Mouse (Mus musculus): Measurements from ENCODE around the gene Kcnt1. TPM values are rescaled to one million over a fixed set of nuclear protein-coding genes. Genes with fewer than 3 reads are reported as not detected.

Gene Kcnt1
- polyA plus RNA-seq, 1 experiment from 2014 or later = 0.07 TPM

DNA sequence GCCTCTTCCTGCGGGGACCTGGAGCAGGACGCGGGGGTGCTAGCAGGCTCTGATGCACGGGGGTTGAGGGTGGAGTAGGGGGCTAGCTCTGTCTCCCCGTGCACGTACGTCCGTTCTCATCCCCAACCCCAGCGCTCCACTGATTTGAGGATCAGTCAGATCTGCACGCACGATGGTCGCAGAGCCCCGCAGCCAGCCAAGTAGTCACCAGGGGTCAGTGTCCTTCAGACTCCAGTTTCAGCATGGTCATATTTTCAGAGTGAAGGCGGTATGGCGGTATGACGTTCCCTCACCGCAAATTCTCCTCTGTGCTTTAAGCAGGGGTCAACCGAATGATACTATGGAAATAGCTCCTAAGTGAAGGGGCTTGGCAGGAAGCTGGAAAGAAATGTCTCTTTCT is 696 bp downstream of the Kcnt1 start:
- Histone ChIP-seq H3K9me3 (ENCODE audit: control insufficient read depth, low read length) (no peaks in the 10 kb centered on the region), H3K9ac (ENCODE audit: low read depth, low read length) (no peak overlapping the region), H3K36me3 (ENCODE audit: control insufficient read depth, insufficient read depth, low read length) (no peaks in the 10 kb centered on the region), H3K4me1 (ENCODE audit: control insufficient read depth, insufficient read depth, low read length) (peaks cover 9% of the 10 kb centered on the region), H3K27me3 (ENCODE audit: control insufficient read depth, insufficient read depth, low read length) (peaks cover 23% of the 10 kb centered on the region), H3K27ac (ENCODE audit: low read depth, low read length) (no peak overlapping the region), H3K4me2 (replicated peaks; ENCODE audit: low read depth, low read length) (peak overlapping the region; percentile 96), H3K4me3 (ENCODE audit: low read length) (peak overlapping the region; percentile 51)
- ATAC-seq (ENCODE audit: low FRiP score, low TSS enrichment) = no peak
- WGBS = 4% methylated on average over 18 of the region's 18 CpGs

- no peak overlapping the region for H3K27ac ChIP-seq (ENCODE audit: low read depth, low read length)
- ATAC-seq (ENCODE audit: low FRiP score, low TSS enrichment) = no peak
- H3K4me1 ChIP-seq (ENCODE audit: control insufficient read depth, insufficient read depth, low read length) = peaks cover 9% of the 10 kb centered on the region
- H3K36me3 ChIP-seq (ENCODE audit: control insufficient read depth, insufficient read depth, low read length) = no peaks in the 10 kb centered on the region
- H3K27me3 ChIP-seq (ENCODE audit: control insufficient read depth, insufficient read depth, low read length) = peaks cover 23% of the 10 kb centered on the region
- 22% methylated on average over 4 of the region's 4 CpGs for WGBS
- H3K9ac ChIP-seq (ENCODE audit: low read depth, low read length) = no peak overlapping the region
- no peaks in the 10 kb centered on the region for H3K9me3 ChIP-seq (ENCODE audit: control insufficient read depth, low read length)
- H3K4me2 ChIP-seq (replicated peaks; ENCODE audit: low read depth, low read length) = no peak overlapping the region
- H3K4me3 ChIP-seq (ENCODE audit: low read length) = no peak overlapping the region
Measured at GRCm38 (mm10) chr2:25865412-25865811, 1.9 kb downstream of the Kcnt1 start.

DNA sequence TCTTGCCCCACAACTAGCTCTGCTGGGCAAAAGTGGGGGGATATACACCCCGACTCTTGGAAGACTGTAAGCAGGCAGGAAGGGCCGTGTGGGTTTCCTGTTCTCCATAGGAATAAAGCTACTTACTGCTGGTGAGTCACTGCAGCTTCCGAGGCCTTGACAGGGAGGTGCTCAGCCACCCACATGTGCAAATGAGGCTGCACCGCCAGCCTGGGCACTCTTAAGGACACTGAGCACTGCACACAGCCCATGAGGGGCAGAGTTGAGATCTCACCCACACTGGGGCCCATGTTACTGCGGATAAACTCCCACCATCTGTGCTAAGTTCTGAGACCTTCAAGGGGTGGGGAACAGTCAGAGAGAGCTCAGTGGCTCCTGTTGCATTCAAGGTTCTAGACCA is 3.1 kb downstream of the Kcnt1 start:
- H3K4me2 ChIP-seq (replicated peaks; ENCODE audit: low read depth, low read length) = no peak overlapping the region
- H3K4me1 ChIP-seq (ENCODE audit: control insufficient read depth, insufficient read depth, low read length) = peaks cover 9% of the 10 kb centered on the region
- ATAC-seq (ENCODE audit: low FRiP score, low TSS enrichment) = no peak
- no peak overlapping the region for H3K9ac ChIP-seq (ENCODE audit: low read depth, low read length)
- H3K27ac ChIP-seq (ENCODE audit: low read depth, low read length) = no peak overlapping the region
- H3K9me3 ChIP-seq (ENCODE audit: control insufficient read depth, low read length) = no peaks in the 10 kb centered on the region
- peaks cover 23% of the 10 kb centered on the region for H3K27me3 ChIP-seq (ENCODE audit: control insufficient read depth, insufficient read depth, low read length)
- 52% methylated on average over 5 of the region's 5 CpGs for WGBS
- no peaks in the 10 kb centered on the region for H3K36me3 ChIP-seq (ENCODE audit: control insufficient read depth, insufficient read depth, low read length)
- H3K4me3 ChIP-seq (ENCODE audit: low read length) = no peak overlapping the region

DNA sequence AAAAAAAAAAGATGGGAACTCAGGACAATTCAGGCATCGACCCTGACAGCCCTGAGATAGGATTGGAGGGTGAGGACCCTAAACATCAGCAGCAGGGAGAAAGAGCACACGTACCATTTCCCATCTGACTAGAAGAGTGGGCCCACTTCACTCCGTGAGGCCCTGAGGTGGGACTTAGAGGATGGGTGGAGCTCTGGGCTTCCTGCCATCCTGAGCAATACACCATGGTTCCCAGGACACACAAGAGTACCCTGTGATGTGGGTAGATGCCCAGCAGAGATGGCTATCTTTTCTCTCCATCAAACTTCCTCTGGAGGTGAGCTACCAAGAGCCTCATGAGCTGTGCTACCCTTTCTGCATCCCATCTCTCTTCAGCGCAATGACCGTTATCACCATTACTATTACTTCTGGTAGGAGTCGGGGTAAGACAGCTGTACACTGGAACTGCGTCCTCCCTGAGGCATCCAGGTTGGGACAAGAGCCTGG is 13.8 kb downstream of the Kcnt1 start:
- peak overlapping the region; percentile 35 for H3K4me3 ChIP-seq (ENCODE audit: low read length)
- H3K27me3 ChIP-seq (ENCODE audit: control insufficient read depth, insufficient read depth, low read length) = peaks cover 21% of the 10 kb centered on the region
- no peak for ATAC-seq (ENCODE audit: low FRiP score, low TSS enrichment)
- H3K4me2 ChIP-seq (replicated peaks; ENCODE audit: low read depth, low read length) = peak overlapping the region; percentile 61
- 0 out of 2 replicates have a peak overlapping the region, but pooled peaks have one; percentile 38 for H3K9ac ChIP-seq (ENCODE audit: low read depth, low read length)
- H3K9me3 ChIP-seq (ENCODE audit: control insufficient read depth, low read length) = no peaks in the 10 kb centered on the region
- no peaks in the 10 kb centered on the region for H3K36me3 ChIP-seq (ENCODE audit: control insufficient read depth, insufficient read depth, low read length)
- H3K4me1 ChIP-seq (ENCODE audit: control insufficient read depth, insufficient read depth, low read length) = no peaks in the 10 kb centered on the region
- 25% methylated on average over 7 of the region's 7 CpGs for WGBS
- H3K27ac ChIP-seq (ENCODE audit: low read depth, low read length) = no peak overlapping the region

GRCm38 (mm10) chr2:25877736-25878268 is 14.3 kb downstream of the Kcnt1 start:
- Histone ChIP-seq H3K36me3 (ENCODE audit: control insufficient read depth, insufficient read depth, low read length) (no peaks in the 10 kb centered on the region), H3K27ac (ENCODE audit: low read depth, low read length) (no peak overlapping the region), H3K9me3 (ENCODE audit: control insufficient read depth, low read length) (no peaks in the 10 kb centered on the region), H3K27me3 (ENCODE audit: control insufficient read depth, insufficient read depth, low read length) (peaks cover 21% of the 10 kb centered on the region), H3K9ac (ENCODE audit: low read depth, low read length) (peak overlapping the region; percentile 38; the same call in 1 of the 2 replicates), H3K4me1 (ENCODE audit: control insufficient read depth, insufficient read depth, low read length) (no peaks in the 10 kb centered on the region), H3K4me3 (ENCODE audit: low read length) (peak overlapping the region; percentile 35), H3K4me2 (replicated peaks; ENCODE audit: low read depth, low read length) (peak overlapping the region; percentile 61)
- WGBS = 2% methylated on average over 43 of the region's 49 CpGs
- ATAC-seq (ENCODE audit: low FRiP score, low TSS enrichment) = no peak

DNA sequence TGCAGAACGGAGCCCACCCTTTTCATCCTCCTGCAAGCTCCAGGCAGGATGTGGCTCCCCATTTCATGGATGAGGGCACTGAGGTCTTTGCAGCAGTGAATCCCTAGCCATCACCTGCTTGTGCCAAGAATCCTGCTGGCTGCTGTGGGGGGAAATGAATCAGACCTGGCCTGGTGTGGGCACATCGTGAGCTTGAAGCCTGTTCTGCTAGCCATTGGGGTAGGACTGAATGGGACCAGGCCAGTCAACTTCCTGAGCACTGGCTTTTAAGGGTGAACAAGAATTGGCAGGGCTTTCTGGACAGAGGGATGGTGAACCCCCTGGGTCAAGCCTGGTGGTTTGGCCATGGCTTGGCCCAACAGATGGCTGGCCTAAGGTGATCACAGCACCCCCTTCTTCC is 15.0 kb downstream of the Kcnt1 start:
- Histone ChIP-seq H3K9ac (ENCODE audit: low read depth, low read length) (no peak overlapping the region), H3K4me1 (ENCODE audit: control insufficient read depth, insufficient read depth, low read length) (no peaks in the 10 kb centered on the region), H3K27ac (ENCODE audit: low read depth, low read length) (no peak overlapping the region), H3K4me3 (ENCODE audit: low read length) (no peak overlapping the region), H3K27me3 (ENCODE audit: control insufficient read depth, insufficient read depth, low read length) (peaks cover 21% of the 10 kb centered on the region), H3K36me3 (ENCODE audit: control insufficient read depth, insufficient read depth, low read length) (no peaks in the 10 kb centered on the region), H3K9me3 (ENCODE audit: control insufficient read depth, low read length) (no peaks in the 10 kb centered on the region), H3K4me2 (replicated peaks; ENCODE audit: low read depth, low read length) (no peak overlapping the region)
- no peak for ATAC-seq (ENCODE audit: low FRiP score, low TSS enrichment)
- 86% methylated on average over 2 of the region's 2 CpGs for WGBS

DNA sequence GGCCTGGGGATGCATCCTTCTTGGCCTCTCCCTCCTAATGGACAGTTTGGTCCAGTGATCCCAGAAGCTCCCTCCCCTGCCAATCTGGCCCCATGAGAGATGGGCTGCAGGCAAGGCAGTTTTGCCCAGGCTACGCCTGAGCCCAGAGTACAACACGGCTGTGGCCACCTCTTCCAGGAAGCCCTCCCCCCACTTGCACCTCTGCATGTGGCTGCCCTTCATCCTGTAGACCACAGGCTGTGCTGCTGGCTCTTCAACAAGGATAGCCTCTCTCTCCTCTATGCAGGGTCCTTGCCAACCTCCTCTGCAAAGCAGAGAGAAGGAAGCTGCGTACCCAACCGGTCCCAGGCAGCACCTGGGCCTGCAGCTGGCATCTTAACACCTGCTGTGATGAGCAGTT is 15.5 kb downstream of the Kcnt1 start:
- no peak for ATAC-seq (ENCODE audit: low FRiP score, low TSS enrichment)
- H3K36me3 ChIP-seq (ENCODE audit: control insufficient read depth, insufficient read depth, low read length) = no peaks in the 10 kb centered on the region
- H3K27ac ChIP-seq (ENCODE audit: low read depth, low read length) = no peak overlapping the region
- peaks cover 21% of the 10 kb centered on the region for H3K27me3 ChIP-seq (ENCODE audit: control insufficient read depth, insufficient read depth, low read length)
- H3K4me3 ChIP-seq (ENCODE audit: low read length) = no peak overlapping the region
- no peaks in the 10 kb centered on the region for H3K4me1 ChIP-seq (ENCODE audit: control insufficient read depth, insufficient read depth, low read length)
- WGBS = 73% methylated on average over 4 of the region's 4 CpGs
- H3K9me3 ChIP-seq (ENCODE audit: control insufficient read depth, low read length) = no peaks in the 10 kb centered on the region
- H3K9ac ChIP-seq (ENCODE audit: low read depth, low read length) = no peak overlapping the region
- H3K4me2 ChIP-seq (replicated peaks; ENCODE audit: low read depth, low read length) = no peak overlapping the region

DNA sequence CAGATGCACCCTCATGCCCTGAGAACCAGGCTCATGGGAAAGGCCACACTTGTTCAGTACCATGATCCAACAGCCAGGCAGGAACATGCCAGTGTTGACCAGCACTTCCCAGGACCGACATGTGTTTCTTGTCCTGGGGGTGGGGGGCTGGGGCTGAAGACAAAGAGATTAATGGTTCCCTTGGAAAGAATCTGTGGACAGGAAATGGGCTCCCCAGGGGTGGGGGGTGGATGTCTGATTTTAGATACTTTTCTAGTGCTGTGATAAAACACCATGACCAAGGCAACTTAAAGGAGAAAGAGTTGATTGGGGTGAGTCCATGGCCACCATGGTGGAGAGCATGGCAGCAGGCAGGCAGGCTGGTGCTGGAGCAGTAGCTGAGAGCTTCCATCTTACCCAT is 18.7 kb downstream of the Kcnt1 start:
- no peak overlapping the region for H3K4me3 ChIP-seq (ENCODE audit: low read length)
- H3K27ac ChIP-seq (ENCODE audit: low read depth, low read length) = no peak overlapping the region
- ATAC-seq (ENCODE audit: low FRiP score, low TSS enrichment) = no peak
- no peak overlapping the region for H3K4me2 ChIP-seq (replicated peaks; ENCODE audit: low read depth, low read length)
- no peaks in the 10 kb centered on the region for H3K9me3 ChIP-seq (ENCODE audit: control insufficient read depth, low read length)
- H3K36me3 ChIP-seq (ENCODE audit: control insufficient read depth, insufficient read depth, low read length) = no peaks in the 10 kb centered on the region
- H3K4me1 ChIP-seq (ENCODE audit: control insufficient read depth, insufficient read depth, low read length) = no peaks in the 10 kb centered on the region
- WGBS = 29% methylated on average over 1 of the region's 1 CpGs
- H3K9ac ChIP-seq (ENCODE audit: low read depth, low read length) = no peak overlapping the region
- H3K27me3 ChIP-seq (ENCODE audit: control insufficient read depth, insufficient read depth, low read length) = peaks cover 19% of the 10 kb centered on the region

DNA sequence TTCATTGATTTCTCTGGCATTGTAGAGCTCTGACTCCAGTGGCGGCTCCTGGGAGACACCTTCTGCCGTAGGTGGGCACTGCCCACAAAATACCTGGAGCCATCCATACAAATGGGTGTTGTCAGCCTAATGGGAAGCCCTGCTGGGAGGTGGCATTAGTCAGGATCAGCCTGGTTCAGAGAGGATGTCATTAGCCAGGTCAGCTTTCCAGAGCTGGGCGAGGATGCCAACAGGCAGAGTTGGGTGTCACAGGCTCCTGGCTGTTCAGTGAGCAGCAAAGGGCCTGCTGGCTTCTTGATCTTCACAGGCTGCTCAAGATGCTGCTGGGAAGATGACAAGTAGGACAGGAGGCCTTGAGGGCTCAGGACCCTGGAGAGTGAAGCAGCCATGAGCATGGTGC is 21.2 kb downstream of the Kcnt1 start:
- no peak overlapping the region for H3K9ac ChIP-seq (ENCODE audit: low read depth, low read length)
- H3K4me1 ChIP-seq (ENCODE audit: control insufficient read depth, insufficient read depth, low read length) = no peaks in the 10 kb centered on the region
- no peak overlapping the region for H3K4me3 ChIP-seq (ENCODE audit: low read length)
- H3K9me3 ChIP-seq (ENCODE audit: control insufficient read depth, low read length) = no peaks in the 10 kb centered on the region
- no peaks in the 10 kb centered on the region for H3K36me3 ChIP-seq (ENCODE audit: control insufficient read depth, insufficient read depth, low read length)
- ATAC-seq (ENCODE audit: low FRiP score, low TSS enrichment) = no peak
- no peak overlapping the region for H3K4me2 ChIP-seq (replicated peaks; ENCODE audit: low read depth, low read length)
- no peak overlapping the region for H3K27ac ChIP-seq (ENCODE audit: low read depth, low read length)
- no peaks in the 10 kb centered on the region for H3K27me3 ChIP-seq (ENCODE audit: control insufficient read depth, insufficient read depth, low read length)
- WGBS = 94% methylated on average over 3 of the region's 3 CpGs

Measured in kidney, embryonic 14.5 days (tissue).